Mouse (Mus musculus) 416B (cell line): ENCODE data around the gene Dgkz.

Experiments
- DNase-seq: peaks from one replicate; pipeline ENCODE4 v3.0.0; 2011; ENCODE audit warnings: low read depth

The Dgkz gene

DNA sequence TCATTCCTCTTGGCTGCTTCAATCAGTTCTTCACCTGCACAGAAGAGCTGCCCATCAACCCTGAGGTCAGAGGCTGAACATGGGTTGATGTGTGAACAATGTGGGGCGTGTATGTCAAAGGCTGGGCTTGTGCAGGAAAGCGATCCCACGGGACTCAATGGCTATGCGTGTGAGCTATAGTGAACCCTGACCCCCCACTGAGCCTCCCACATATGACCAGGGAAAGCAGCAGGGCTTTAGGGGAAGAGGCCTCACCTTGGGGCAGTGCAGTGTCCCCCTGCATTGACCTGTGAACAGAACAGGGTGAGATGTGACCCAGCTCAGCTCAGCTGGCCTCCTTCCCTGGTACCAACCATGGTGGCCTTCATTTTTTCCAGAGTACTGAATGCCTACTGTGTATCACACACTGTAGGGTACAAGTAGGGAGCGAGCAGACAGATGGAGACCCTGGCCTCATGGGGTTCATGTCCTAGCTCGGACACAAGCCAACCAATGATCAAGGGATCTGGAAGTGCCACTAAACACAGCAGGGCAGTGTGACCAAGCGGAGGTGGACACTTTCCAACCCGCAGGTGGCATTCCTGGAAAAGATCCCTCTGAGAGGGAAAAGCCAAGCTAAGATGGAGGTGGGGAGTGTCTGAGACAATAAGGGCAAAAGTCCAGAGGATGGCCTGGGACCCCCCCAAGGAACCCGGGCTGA, 40.7 kb downstream of the Dgkz start:
- DNase-seq: no peak

- DNase-seq: peak; percentile 74
Measured at GRCm38 (mm10) chr2:91934016-91934415, 41.6 kb downstream of the Dgkz start.

DNA sequence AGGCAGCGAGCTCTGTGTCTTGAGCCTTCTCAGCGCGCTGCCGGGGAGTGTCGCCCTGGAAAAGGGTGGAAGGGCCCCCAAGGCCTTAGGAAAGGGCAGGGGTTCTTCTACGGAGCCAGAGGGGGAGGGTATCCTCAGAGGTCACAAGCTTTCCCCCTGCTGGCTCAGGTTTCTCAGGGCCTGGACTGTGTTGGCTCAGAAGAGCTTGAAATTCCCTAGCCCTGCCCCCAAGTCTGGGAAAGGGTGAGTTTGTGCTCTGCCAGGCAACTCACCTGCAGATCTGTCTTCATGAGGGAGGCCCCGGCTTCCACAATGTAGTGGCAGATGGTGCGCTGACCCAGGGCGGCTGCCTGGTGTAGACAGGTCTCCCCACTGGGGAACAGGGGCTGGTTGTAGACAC, 42.2 kb downstream of the Dgkz start:
- no peak for DNase-seq

- DNase-seq: no peak
Measured at GRCm38 (mm10) chr2:91932737-91933350, 42.8 kb downstream of the Dgkz start.

DNA sequence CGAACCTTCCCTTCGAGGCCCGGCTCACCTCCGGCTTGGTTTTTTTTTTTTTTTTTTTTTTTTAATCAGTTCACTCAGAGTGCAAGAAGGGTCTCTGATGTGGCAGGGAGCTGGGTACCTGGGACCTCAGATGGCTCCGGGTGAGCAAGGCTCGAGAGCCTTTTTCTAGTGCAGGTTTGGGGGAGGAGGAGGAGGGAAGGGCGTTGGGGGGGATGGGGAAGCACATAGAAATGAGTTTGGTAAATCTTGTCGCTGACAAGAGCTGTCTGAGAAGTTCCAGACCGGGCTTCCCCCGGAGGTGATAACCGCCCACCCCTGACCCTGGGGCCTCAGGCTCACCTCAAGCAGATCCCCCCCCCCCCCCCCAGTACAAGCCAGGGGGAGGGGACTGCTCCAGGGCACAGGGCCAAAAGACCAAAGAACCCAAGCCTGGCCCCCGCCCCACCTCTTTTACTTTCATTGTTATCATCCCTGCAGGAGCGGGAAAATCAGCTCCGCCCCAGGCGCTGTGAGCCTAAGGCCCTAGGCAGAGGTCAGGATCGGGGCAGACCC, 43.4 kb downstream of the Dgkz start, which contains the start of gene Mdk:
Gene Mdk (minus strand): TSS at position 138 of the 552 bp plus-strand sequence.
- no peak for DNase-seq

- no peak for DNase-seq
Measured at GRCm38 (mm10) chr2:91931328-91932159, 44.1 kb downstream of the Dgkz start.

- DNase-seq: no peak
Measured at GRCm38 (mm10) chr2:91930761-91931291, 44.8 kb downstream of the Dgkz start.

- DNase-seq: peak; percentile 65
Measured at GRCm38 (mm10) chr2:91929936-91930335, 45.7 kb downstream of the Dgkz start.

GRCm38 (mm10) chr2:91929455-91929854, 46.2 kb downstream of the Dgkz start:
- no peak for DNase-seq

DNA sequence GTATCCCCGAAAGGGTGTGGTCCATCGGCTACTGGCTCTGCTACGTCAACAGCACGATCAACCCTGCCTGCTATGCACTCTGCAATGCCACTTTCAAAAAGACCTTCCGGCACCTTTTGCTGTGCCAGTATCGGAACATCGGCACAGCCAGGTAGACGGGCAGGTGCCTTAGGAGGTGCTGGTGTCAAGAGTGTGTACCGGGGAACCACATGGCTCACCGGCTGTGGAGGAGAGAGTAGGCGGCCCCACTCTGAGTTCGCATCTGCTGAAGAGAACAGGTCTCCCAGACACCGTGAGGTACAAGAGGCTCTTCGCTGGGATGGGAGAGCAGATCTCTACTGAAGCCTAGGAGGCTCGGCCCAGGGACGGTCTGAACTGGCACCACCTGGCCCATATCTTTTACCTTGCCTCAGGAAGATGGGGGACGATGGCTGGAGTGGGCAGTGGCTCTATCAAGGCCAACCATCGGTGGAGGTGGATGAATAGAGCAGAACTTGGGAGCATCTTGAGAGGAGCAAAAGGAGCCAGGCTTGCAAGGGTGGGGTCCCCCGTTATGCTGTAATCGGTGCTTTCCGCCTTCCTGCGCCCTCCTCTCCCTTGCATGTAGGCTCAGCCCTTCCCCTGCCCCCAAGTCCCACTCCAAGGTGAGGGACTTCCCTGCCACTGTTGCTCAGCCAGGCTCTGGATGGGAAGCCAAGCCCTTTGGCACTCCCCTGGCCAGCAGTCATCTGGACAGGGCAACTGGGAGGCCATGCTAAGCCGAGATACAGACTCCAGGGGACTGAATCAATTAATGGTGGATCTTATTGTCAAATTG, 46.9 kb downstream of the Dgkz start:
- no peak for DNase-seq

GRCm38 (mm10) chr2:91927826-91928533, 47.7 kb downstream of the Dgkz start:
- DNase-seq: peak; percentile 79

DNA sequence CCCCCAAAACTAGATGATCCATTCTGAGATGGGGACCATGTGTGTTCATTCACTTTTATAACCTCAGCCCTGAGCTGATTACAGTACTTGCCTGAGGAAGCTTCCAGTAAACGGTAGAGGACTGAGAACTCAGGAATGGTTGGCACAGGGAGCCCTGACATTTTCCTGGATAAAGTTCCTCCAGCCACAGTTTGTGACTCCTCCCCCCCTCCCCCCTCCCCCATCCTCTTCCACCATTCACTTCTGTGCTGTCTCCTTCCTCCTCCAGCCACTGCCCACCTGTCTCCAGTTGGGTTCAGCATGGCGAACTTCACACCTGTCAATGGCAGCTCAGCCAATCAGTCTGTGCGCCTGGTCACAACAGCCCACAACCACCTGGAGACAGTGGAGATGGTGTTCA, 48.7 kb downstream of the Dgkz start, which contains the start of gene Chrm4:
Gene Chrm4 (plus strand): TSS at position 301 of the 400 bp plus-strand sequence.
- no peak for DNase-seq

GRCm38 (mm10) chr2:91925442-91925841, 50.2 kb downstream of the Dgkz start:
- no peak for DNase-seq

DNA sequence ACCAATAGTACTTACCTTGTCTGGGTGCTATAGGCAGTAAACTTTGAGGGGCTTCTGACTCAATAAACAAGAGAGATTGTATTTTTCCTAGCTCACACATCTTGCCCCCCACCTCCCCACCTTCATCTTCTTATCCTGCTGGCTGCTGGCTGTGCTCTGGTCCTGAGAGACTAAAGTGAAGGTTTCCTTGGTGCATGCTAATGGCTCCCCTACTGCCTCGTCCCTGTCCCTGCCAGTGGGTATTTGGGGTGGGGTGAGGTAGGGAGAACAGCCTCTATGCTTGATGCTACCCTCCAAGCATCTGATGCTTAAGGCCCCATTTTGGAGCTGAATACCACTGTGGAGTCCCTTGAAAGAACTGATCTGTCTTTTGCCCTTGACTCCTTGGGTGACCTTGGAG, 50.9 kb downstream of the Dgkz start:
- no peak for DNase-seq

GRCm38 (mm10) chr2:91923415-91924337, 52.0 kb downstream of the Dgkz start:
- peak; percentile 62 for DNase-seq

GRCm38 (mm10) chr2:91922586-91923414, 52.9 kb downstream of the Dgkz start:
- no peak for DNase-seq

DNA sequence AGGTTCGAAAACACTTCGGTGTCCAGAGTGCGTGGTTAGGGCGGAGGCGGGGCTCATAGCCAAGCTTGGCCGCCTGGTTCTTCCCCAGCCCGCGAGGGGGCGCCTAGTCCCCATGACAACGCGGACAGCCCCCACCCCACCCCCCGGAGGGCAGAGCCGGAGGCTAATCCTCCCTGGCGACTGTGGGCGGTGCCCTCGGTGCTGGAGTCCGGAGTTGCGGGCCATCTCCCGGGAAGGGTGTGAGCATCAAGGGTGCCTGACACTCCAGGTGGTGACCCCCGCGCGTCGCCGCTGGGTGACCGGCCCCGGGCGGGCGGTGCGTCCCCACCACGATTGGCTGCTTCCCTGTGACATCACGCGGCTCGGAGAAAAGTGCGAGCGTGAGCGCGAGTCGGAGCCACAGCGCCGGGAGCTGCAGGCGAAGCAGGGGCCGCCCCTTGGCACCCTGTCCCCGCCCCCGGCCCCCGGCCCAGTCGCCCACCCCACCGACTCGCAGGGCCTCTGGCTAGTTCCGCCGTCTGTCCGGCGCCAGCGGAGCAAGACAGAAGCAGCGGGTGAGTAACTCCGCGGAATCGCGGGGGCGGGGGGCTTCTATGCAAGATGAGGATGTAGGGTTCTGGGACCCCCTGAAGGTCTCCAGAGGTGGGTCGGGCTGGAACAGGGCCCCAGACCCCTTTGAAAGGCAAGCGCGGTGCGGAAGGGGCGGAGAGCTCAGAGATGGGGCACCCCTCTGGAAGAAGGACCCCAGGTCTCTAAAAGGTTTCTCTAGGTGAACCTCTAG, 53.7 kb downstream of the Dgkz start:
- no peak for DNase-seq
